Comparison of ENCODE assay signal across 10 mouse cellular contexts in the genomic region with DNA sequence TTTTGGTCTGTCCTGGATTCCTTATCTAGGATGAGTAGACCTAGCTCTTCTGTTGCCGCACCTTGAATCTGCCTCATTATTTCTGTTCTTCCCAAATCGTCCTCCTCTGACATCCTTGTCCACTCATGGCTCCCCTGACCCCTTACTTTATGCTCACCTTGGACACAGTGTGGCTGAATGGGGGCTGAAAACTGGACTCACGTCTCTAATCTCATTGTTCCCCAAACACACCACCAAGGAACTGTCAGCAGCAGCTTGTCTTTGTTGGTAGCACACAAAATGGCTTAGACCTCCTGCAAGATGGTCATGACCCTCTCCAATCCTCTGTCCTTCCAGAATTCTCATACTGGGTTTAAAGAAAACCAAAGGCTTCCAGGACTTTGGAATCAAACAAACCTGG. TPM values are rescaled to one million over a fixed set of nuclear protein-coding genes. Genes with fewer than 3 reads are reported as not detected.
DNase-seq lines count a peak whose midpoint lies in the region; ATAC-seq and TF ChIP-seq lines count a peak whose summit lies in the region.
"Had no signal": no experiment of that assay in that cellular context is flagged by ENCODE, and none has a peak within 500 bp of the region (broad histone marks: within the 10 kb centered on the region; RNA-seq: fewer than 3 reads in every experiment).

No protein-coding gene starts in this region.

- 82% methylated on average over 3 of the region's 3 CpGs for WGBS in kidney, adult 2 months
- 82% methylated on average over 3 of the region's 3 CpGs for WGBS in forebrain, embryonic 10.5 days
- 80% methylated on average over 3 of the region's 3 CpGs for whole genome bisulfite sequencing in intestine, embryonic 16.5 days
- 69% methylated on average over 3 of the region's 3 CpGs for WGBS in midbrain, embryonic 16.5 days

- H3K4me1 ChIP-seq in kidney, adult 2 months (ENCODE audit: control insufficient read depth, insufficient read depth, low read length) = peaks cover 13% of the 10 kb centered on the region
- H3K4me1 ChIP-seq in forebrain, embryonic 10.5 days = peaks cover 46% of the 10 kb centered on the region
- peaks cover 30% of the 10 kb centered on the region for H3K4me1 ChIP-seq in intestine, embryonic 16.5 days (ENCODE audit: control insufficient read depth, insufficient read depth, low read length)
- H3K4me1 ChIP-seq in midbrain, embryonic 16.5 days (ENCODE audit: control insufficient read depth, insufficient read depth, low read length) = peaks cover 26% of the 10 kb centered on the region

- no peak overlapping the region for H3K9ac ChIP-seq in intestine, embryonic 16.5 days (ENCODE audit: low read depth, low read length)
- H3K9ac ChIP-seq in midbrain, embryonic 16.5 days (ENCODE audit: low read depth, low read length) = no peak overlapping the region

- H3K4me3 ChIP-seq in kidney, adult 2 months (ENCODE audit: insufficient read depth, low read depth, low read length) = no peak overlapping the region
- no peak overlapping the region for H3K4me3 ChIP-seq in forebrain, embryonic 10.5 days
- H3K4me3 ChIP-seq in intestine, embryonic 16.5 days (ENCODE audit: low read length) = no peak overlapping the region
- H3K4me3 ChIP-seq in midbrain, embryonic 16.5 days (ENCODE audit: low read depth, low read length) = no peak overlapping the region
- H3K4me3 ChIP-seq: myocyte had no signal

- ATAC-seq in intestine, embryonic 16.5 days = no peak
- ATAC-seq in midbrain, embryonic 16.5 days = no peak
- ATAC-seq in CD4-positive, CD25-positive, alpha-beta regulatory T cell, adult 4 months = no peak

- no peaks in the 10 kb centered on the region for H3K27me3 ChIP-seq in kidney, adult 2 months (replicated peaks; ENCODE audit: control insufficient read depth, insufficient read depth, low read length)
- H3K27me3 ChIP-seq in forebrain, embryonic 10.5 days (ENCODE audit: poor library complexity, severe bottlenecking) = peaks cover 5% of the 10 kb centered on the region; the same call in 1 of the 2 replicates
- no peaks in the 10 kb centered on the region for H3K27me3 ChIP-seq in intestine, embryonic 16.5 days (replicated peaks; ENCODE audit: control insufficient read depth, insufficient read depth, low read length)
- H3K27me3 ChIP-seq in midbrain, embryonic 16.5 days (ENCODE audit: control insufficient read depth, insufficient read depth, low read depth, low read length) = no peaks in the 10 kb centered on the region

- H3K9me3 ChIP-seq in forebrain, embryonic 10.5 days = no peaks in the 10 kb centered on the region
- no peaks in the 10 kb centered on the region for H3K9me3 ChIP-seq in intestine, embryonic 16.5 days (ENCODE audit: control insufficient read depth, low read length)
- no peaks in the 10 kb centered on the region for H3K9me3 ChIP-seq in midbrain, embryonic 16.5 days (replicated peaks; ENCODE audit: control insufficient read depth, low read length, poor library complexity, severe bottlenecking)

- DNase-seq in kidney, adult 2 months = no peak
- DNase-seq in kidney, adult 18-20 months = no peak
- DNase-seq in forebrain, embryonic 10.5 days (ENCODE audit: extremely low spot score, low spot score) = no peak
- DNase-seq in embryo, embryonic 11 days = no peak
- DNase-seq in urinary bladder, postnatal 4 days (ENCODE audit: low spot score in 2 of 2) = no peak
- DNase-seq: thymus, adult 2 months had no signal

- no peak for TF ChIP-seq POLR2A in kidney, adult 2 months (IDR thresholded peaks at IDR 0.05; ENCODE audit: low read depth, low read length)

- no peak for TF ChIP-seq CTCF in kidney, adult 2 months (conservative IDR thresholded peaks at IDR 0.05; ENCODE audit: insufficient read depth, insufficient read length, low read depth, low read length)

- H3K27ac ChIP-seq in kidney, adult 2 months (ENCODE audit: insufficient read depth, low read depth, low read length) = peak overlapping the region; percentile 87
- H3K27ac ChIP-seq in forebrain, embryonic 10.5 days = peak overlapping the region; percentile 92
- H3K27ac ChIP-seq in intestine, embryonic 16.5 days (ENCODE audit: low read length) = peak overlapping the region; percentile 96; the same call in 1 of the 2 replicates
- H3K27ac ChIP-seq in midbrain, embryonic 16.5 days (ENCODE audit: low read length) = peak overlapping the region; percentile 92

- H3K4me2 ChIP-seq in intestine, embryonic 16.5 days (ENCODE audit: low read depth, low read length) = no peak overlapping the region
- no peak overlapping the region for H3K4me2 ChIP-seq in midbrain, embryonic 16.5 days (ENCODE audit: low read length)

- H3K36me3 ChIP-seq in kidney, adult 2 months (ENCODE audit: control insufficient read depth, insufficient read depth, low read length) = no peaks in the 10 kb centered on the region
- H3K36me3 ChIP-seq in forebrain, embryonic 10.5 days (replicated peaks) = no peaks in the 10 kb centered on the region
- H3K36me3 ChIP-seq in intestine, embryonic 16.5 days (ENCODE audit: control insufficient read depth, insufficient read depth, low read length) = no peaks in the 10 kb centered on the region
- H3K36me3 ChIP-seq in midbrain, embryonic 16.5 days (ENCODE audit: control insufficient read depth, insufficient read depth, low read length) = no peaks in the 10 kb centered on the region

RNA-seq across cellular contexts. Expression of a gene that starts 7.8 kb away (rescaled TPM):
- 43.6 and 57.7 TPM in 2 replicates for polyA plus RNA-seq in kidney, adult 2 months (2012; rRNA removed)
- polyA plus RNA-seq in forebrain, embryonic 10.5 days (2016; fragmentation: Nextera tagmentation; extraction: Ambion mirVana) = 91.0 and 99.4 TPM in 2 replicates
- 41.3 and 44.8 TPM in 2 replicates for polyA plus RNA-seq in intestine, embryonic 16.5 days (2015; fragmentation: Nextera tagmentation; extraction: Ambion mirVana)
- 59.7 and 74.3 TPM in 2 replicates for polyA plus RNA-seq in midbrain, embryonic 16.5 days (2015; fragmentation: Nextera tagmentation; extraction: Ambion mirVana)
- 10 to 100 TPM; 61.4 to 71.9 TPM for polyA plus RNA-seq in CD4-positive, CD25-positive, alpha-beta regulatory T cell, adult 4 months (2017; shearing (Covaris generic))

RNA-seq across cellular contexts. Expression of a gene that starts 20.2 kb away (rescaled TPM):
- polyA plus RNA-seq in kidney, adult 2 months (2012; rRNA removed) = 2.9 and 3.5 TPM in 2 replicates
- 0.22 and 0.30 TPM in 2 replicates for polyA plus RNA-seq in forebrain, embryonic 10.5 days (2016; fragmentation: Nextera tagmentation; extraction: Ambion mirVana)
- 9.4 and 9.7 TPM in 2 replicates for polyA plus RNA-seq in intestine, embryonic 16.5 days (2015; fragmentation: Nextera tagmentation; extraction: Ambion mirVana)
- polyA plus RNA-seq in midbrain, embryonic 16.5 days (2015; fragmentation: Nextera tagmentation; extraction: Ambion mirVana) = 0.45 and 0.60 TPM in 2 replicates
- polyA plus RNA-seq in CD4-positive, CD25-positive, alpha-beta regulatory T cell, adult 4 months (2017; shearing (Covaris generic)) = 10 to 100 TPM; 12.1 to 19.9 TPM
- polyA plus RNA-seq: myocyte had no signal

RNA-seq across cellular contexts. Expression of a gene that starts 38.4 kb away (rescaled TPM):
- 14.3 and 18.9 TPM in 2 replicates for polyA plus RNA-seq in kidney, adult 2 months (2012; rRNA removed)
- 12.8 and 12.9 TPM in 2 replicates for polyA plus RNA-seq in forebrain, embryonic 10.5 days (2016; fragmentation: Nextera tagmentation; extraction: Ambion mirVana)
- 9.8 and 10.6 TPM in 2 replicates for polyA plus RNA-seq in intestine, embryonic 16.5 days (2015; fragmentation: Nextera tagmentation; extraction: Ambion mirVana)
- 18.0 and 18.3 TPM in 2 replicates for polyA plus RNA-seq in midbrain, embryonic 16.5 days (2015; fragmentation: Nextera tagmentation; extraction: Ambion mirVana)
- 10 to 100 TPM; 24.6 to 25.9 TPM for polyA plus RNA-seq in CD4-positive, CD25-positive, alpha-beta regulatory T cell, adult 4 months (2017; shearing (Covaris generic))

RNA-seq across cellular contexts. Expression of a gene that starts 43.8 kb away (rescaled TPM):
- 15.5 and 16.5 TPM in 2 replicates for polyA plus RNA-seq in kidney, adult 2 months (2012; rRNA removed)
- 101 and 103 TPM in 2 replicates for polyA plus RNA-seq in forebrain, embryonic 10.5 days (2016; fragmentation: Nextera tagmentation; extraction: Ambion mirVana)
- polyA plus RNA-seq in intestine, embryonic 16.5 days (2015; fragmentation: Nextera tagmentation; extraction: Ambion mirVana) = 59.5 and 66.8 TPM in 2 replicates
- polyA plus RNA-seq in midbrain, embryonic 16.5 days (2015; fragmentation: Nextera tagmentation; extraction: Ambion mirVana) = 49.2 and 49.3 TPM in 2 replicates
- polyA plus RNA-seq in CD4-positive, CD25-positive, alpha-beta regulatory T cell, adult 4 months (2017; shearing (Covaris generic)) = 10 to 100 TPM; 51.5 to 59.7 TPM

RNA-seq across cellular contexts. Expression of a gene that starts 48.4 kb away (rescaled TPM):
- polyA plus RNA-seq in kidney, adult 2 months (2012; rRNA removed) = 39.1 and 39.2 TPM in 2 replicates
- polyA plus RNA-seq in forebrain, embryonic 10.5 days (2016; fragmentation: Nextera tagmentation; extraction: Ambion mirVana) = 117 and 121 TPM in 2 replicates
- 96.0 and 105 TPM in 2 replicates for polyA plus RNA-seq in intestine, embryonic 16.5 days (2015; fragmentation: Nextera tagmentation; extraction: Ambion mirVana)
- 141 and 155 TPM in 2 replicates for polyA plus RNA-seq in midbrain, embryonic 16.5 days (2015; fragmentation: Nextera tagmentation; extraction: Ambion mirVana)
- 10 to 100 TPM; 48.3 to 64.6 TPM for polyA plus RNA-seq in CD4-positive, CD25-positive, alpha-beta regulatory T cell, adult 4 months (2017; shearing (Covaris generic))
